Mouse (Mus musculus) adrenal gland, postnatal 36 days (tissue): ENCODE data around the gene Fam189a2. TPM values are rescaled to one million over a fixed set of nuclear protein-coding genes. Genes with fewer than 3 reads are reported as not detected.

Source experiments
- DNase-seq, 2 experiments: peaks; one replicate each; pipeline ENCODE4 v3.0.0; 2021; ENCODE audit warnings: mixed read lengths in 1 of 2
- long read RNA-seq, 2 experiments: library from polyadenylated mRNA; stranded (forward); transcript quantifications; one replicate each; pipeline ENCODE4 v2.0.0; 2021; ENCODE audit warnings: borderline sequencing depth in 2 of 2
- total RNA-seq, 2 experiments: library from RNA; stranded (reverse); gene quantifications; 2 replicates each; pipeline ENCODE4 v1.2.3; 2021

Fam189a2 gene
- total RNA-seq, result 1 to 10 TPM; 6.8 to 8.2 TPM
- long read RNA-seq, experiment 1, transcript Fam189a2-201 (11 exons, 2,548 nt), result major isoform, 5 of 8 reads
- long read RNA-seq, experiment 1, partial matches to known transcripts, result 2 of 8 reads
- long read RNA-seq, experiment 1, other reads (novel, unspliced or antisense), result 1 of 8 reads
- long read RNA-seq, experiment 2, partial matches to known transcripts, result 1 of 5 reads
- long read RNA-seq, experiment 2, other reads (novel, unspliced or antisense), result 0 of 5 reads

- DNase-seq, result peak; percentile 60 to 72
Measured at GRCm38 (mm10) chr19:24030871-24031556, at the start of gene Fam189a2. Fam189a2 (minus strand) TSS chr19:24031019.

- no peak for DNase-seq
Measured at GRCm38 (mm10) chr19:24077658-24078057, 46.8 kb upstream of the Fam189a2 start.

- DNase-seq, result no peak
Measured at GRCm38 (mm10) chr19:24076536-24076935, 45.7 kb upstream of the Fam189a2 start.

- no peak for DNase-seq
Measured at GRCm38 (mm10) chr19:24075927-24076326, 45.1 kb upstream of the Fam189a2 start.

- no peak for DNase-seq
Measured at GRCm38 (mm10) chr19:24073155-24073554, 42.3 kb upstream of the Fam189a2 start.

GRCm38 (mm10) chr19:24064348-24064895, 33.6 kb upstream of the Fam189a2 start:
- DNase-seq, result no peak

GRCm38 (mm10) chr19:24063585-24063984, 32.8 kb upstream of the Fam189a2 start:
- no peak for DNase-seq

- no peak for DNase-seq
Measured at GRCm38 (mm10) chr19:24058851-24059250, 28.0 kb upstream of the Fam189a2 start.

GRCm38 (mm10) chr19:24058021-24058420, 27.2 kb upstream of the Fam189a2 start:
- no peak for DNase-seq

- no peak for DNase-seq
Measured at GRCm38 (mm10) chr19:24056880-24057279, 26.1 kb upstream of the Fam189a2 start.

- DNase-seq, result peak in 1 of 2 experiments; percentile 20
Measured at GRCm38 (mm10) chr19:24054904-24055303, 24.1 kb upstream of the Fam189a2 start.

GRCm38 (mm10) chr19:24054265-24054664, 23.4 kb upstream of the Fam189a2 start:
- no peak for DNase-seq

GRCm38 (mm10) chr19:24050514-24050913, 19.7 kb upstream of the Fam189a2 start:
- DNase-seq, result no peak

- no peak for DNase-seq
Measured at GRCm38 (mm10) chr19:24049329-24049728, 18.5 kb upstream of the Fam189a2 start.

GRCm38 (mm10) chr19:24046395-24046993, 15.7 kb upstream of the Fam189a2 start:
- no peak for DNase-seq

- no peak for DNase-seq
Measured at GRCm38 (mm10) chr19:24042387-24042786, 11.6 kb upstream of the Fam189a2 start.

- no peak for DNase-seq
Measured at GRCm38 (mm10) chr19:24039061-24039853, 8.4 kb upstream of the Fam189a2 start.

GRCm38 (mm10) chr19:24034367-24034766, 3.5 kb upstream of the Fam189a2 start:
- DNase-seq, result no peak

GRCm38 (mm10) chr19:24032654-24033236, 1.9 kb upstream of the Fam189a2 start:
- no peak for DNase-seq

- DNase-seq, result peak; percentile 40 to 60
Measured at GRCm38 (mm10) chr19:24030511-24030870, 328 bp downstream of the Fam189a2 start.

GRCm38 (mm10) chr19:24029616-24030510, 956 bp downstream of the Fam189a2 start:
- peak; percentile 60 to 67 for DNase-seq
